Mouse (Mus musculus) kidney, embryonic 16.5 days (tissue): ENCODE data around the gene Skil. TPM values are rescaled to one million over a fixed set of nuclear protein-coding genes. Genes with fewer than 3 reads are reported as not detected.

Source experiments
- ATAC-seq: fragments of 200-750 bp; cut with Nextera tagmentation; 2 replicates; pipeline ENCODE4 v1.8.0; 2017; ENCODE audit warnings: moderate TSS enrichment; ENCODE audit not compliant: low FRiP score, low TSS enrichment
- H3K27ac ChIP-seq: fragments of 300-500 bp; sonication (generic); 2 replicates; pipeline ENCODE4 v1.5.1; 2014; ENCODE audit warnings: low read length
- H3K27me3 ChIP-seq: fragments of 300-500 bp; sonication (generic); 2 replicates; pipeline ENCODE4 v1.6.1; 2014; ENCODE audit warnings: low read length, control low read depth, mixed read lengths; ENCODE audit not compliant: insufficient read depth
- H3K36me3 ChIP-seq: fragments of 300-500 bp; sonication (generic); 2 replicates; pipeline ENCODE4 v1.6.1; 2014; ENCODE audit warnings: low read length, control low read depth, mixed read lengths; ENCODE audit not compliant: insufficient read depth
- H3K4me1 ChIP-seq: fragments of 300-500 bp; sonication (generic); 2 replicates; pipeline ENCODE4 v1.6.1; 2014; ENCODE audit warnings: low read length, control low read depth, mixed read lengths; ENCODE audit not compliant: insufficient read depth
- H3K4me2 ChIP-seq: fragments of 300-500 bp; sonication (generic); replicated peaks from 2 replicates; pipeline ENCODE4 v1.6.1; 2014; ENCODE audit warnings: low read depth, low read length
- H3K4me3 ChIP-seq: fragments of 300-500 bp; sonication (generic); 2 replicates; pipeline ENCODE4 v1.5.1; 2014; ENCODE audit warnings: mild to moderate bottlenecking, low read length
- H3K9ac ChIP-seq: fragments of 300-500 bp; sonication (generic); replicated peaks from 2 replicates; pipeline ENCODE4 v1.6.1; 2014; ENCODE audit warnings: low read length
- H3K9me3 ChIP-seq: fragments of 300-500 bp; sonication (generic); 2 replicates; pipeline ENCODE4 v1.6.1; 2016; ENCODE audit warnings: low read length, control low read depth
- WGBS: fragments of 180-500 bp; shearing (Covaris S2); extraction: QIAGEN DNeasy Blood & Tissue Kit; methylation state at CpG from one replicate; pipeline ENCODE4 v1.1.7; 2014; 5-methylcytosine and 5-hydroxymethylcytosine counted together
- polyA plus RNA-seq: library from polyadenylated mRNA; unstranded; fragments of >200 nt; fragmentation: Nextera tagmentation; extraction: Ambion mirVana; gene quantifications from 2 replicates; pipeline ENCODE4 v1.2.1, GENCODE M21; 2015

Skil gene
- polyA plus RNA-seq, 1 experiment from 2014 or later, result 18.5 TPM

- H3K9ac ChIP-seq, result no peak overlapping the region
- H3K4me1 ChIP-seq, result no peaks in the 10 kb centered on the region
- no peaks in the 10 kb centered on the region for H3K9me3 ChIP-seq
- H3K4me3 ChIP-seq, result no peak overlapping the region
- no peak for ATAC-seq
- no peak overlapping the region for H3K4me2 ChIP-seq
- no peaks in the 10 kb centered on the region for H3K27me3 ChIP-seq
- WGBS, result 86% methylated on average over 8 of the region's 8 CpGs
- H3K27ac ChIP-seq, result 0 out of 2 replicates have a peak overlapping the region, but pooled peaks have one; percentile 2
- H3K36me3 ChIP-seq, result no peaks in the 10 kb centered on the region
These were observed 34.1 kb upstream of the Skil start for GRCm38 (mm10) chr3:31060745-31061102.

- H3K4me3 ChIP-seq, result no peak overlapping the region
- H3K27me3 ChIP-seq, result no peaks in the 10 kb centered on the region
- peak overlapping the region; percentile 2; the same call in 1 of the 2 replicates for H3K27ac ChIP-seq
- no peaks in the 10 kb centered on the region for H3K9me3 ChIP-seq
- no peaks in the 10 kb centered on the region for H3K36me3 ChIP-seq
- 55% methylated on average over 20 of the region's 20 CpGs for WGBS
- H3K4me1 ChIP-seq, result no peaks in the 10 kb centered on the region
- no peak overlapping the region for H3K9ac ChIP-seq
- no peak for ATAC-seq
- 0 out of 2 replicates have a peak overlapping the region, but pooled peaks have one; percentile 7 for H3K4me2 ChIP-seq
These were observed 33.6 kb upstream of the Skil start for GRCm38 (mm10) chr3:31061103-31061785.

DNA sequence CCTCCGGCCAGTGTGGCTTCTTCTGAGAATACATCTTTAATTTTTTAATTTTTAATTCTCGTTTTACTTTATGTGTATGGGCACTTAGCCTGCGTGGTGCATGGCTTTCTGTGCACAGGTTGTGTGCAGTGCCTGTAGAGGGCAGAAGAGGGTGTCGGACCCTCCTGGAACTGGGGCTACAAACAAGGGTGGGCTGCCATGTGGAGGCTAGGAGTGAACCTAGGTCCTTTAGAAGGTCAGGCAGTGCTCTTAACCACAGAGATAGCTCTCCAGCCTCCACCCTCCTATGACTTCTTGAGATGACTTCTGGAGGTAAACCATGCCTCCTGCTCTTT lies 33.1 kb upstream of the Skil start:
- WGBS, result 70% methylated on average over 4 of the region's 4 CpGs
- Histone ChIP-seq H3K36me3 (no peaks in the 10 kb centered on the region), H3K27ac (no peak overlapping the region), H3K4me2 (0 out of 2 replicates have a peak overlapping the region, but pooled peaks have one; percentile 7), H3K4me3 (no peak overlapping the region), H3K4me1 (no peaks in the 10 kb centered on the region), H3K9me3 (no peaks in the 10 kb centered on the region), H3K9ac (no peak overlapping the region), H3K27me3 (no peaks in the 10 kb centered on the region)
- ATAC-seq, result no peak

GRCm38 (mm10) chr3:31062325-31062724 lies 32.5 kb upstream of the Skil start:
- Histone ChIP-seq H3K27me3 (no peaks in the 10 kb centered on the region), H3K9ac (no peak overlapping the region), H3K4me2 (no peak overlapping the region), H3K4me3 (no peak overlapping the region), H3K9me3 (no peaks in the 10 kb centered on the region), H3K4me1 (no peaks in the 10 kb centered on the region), H3K36me3 (no peaks in the 10 kb centered on the region), H3K27ac (no peak overlapping the region)
- 87% methylated on average over 7 of the region's 7 CpGs for WGBS
- no peak for ATAC-seq

DNA sequence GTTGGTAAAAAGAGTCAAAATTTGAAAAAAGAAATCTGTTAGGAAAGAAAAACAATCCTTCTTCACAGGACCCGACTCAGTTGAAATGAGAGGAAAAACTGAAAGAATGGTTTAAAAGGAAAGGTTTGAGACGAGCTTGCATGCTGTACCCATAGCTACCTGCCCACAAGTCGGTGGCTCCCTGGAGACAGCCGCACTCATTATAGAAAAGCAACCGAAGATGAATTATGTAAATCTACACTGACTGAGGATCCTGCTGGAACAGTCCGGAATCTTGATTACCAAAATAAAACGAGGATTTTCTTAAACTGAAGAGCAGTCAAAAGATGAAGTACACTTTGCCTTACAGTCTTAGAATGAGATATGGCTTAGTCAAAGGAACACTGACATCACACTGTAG lies 26.4 kb upstream of the Skil start:
- Histone ChIP-seq H3K9ac (no peak overlapping the region), H3K4me3 (no peak overlapping the region), H3K4me2 (no peak overlapping the region), H3K9me3 (no peaks in the 10 kb centered on the region), H3K27ac (no peak overlapping the region), H3K4me1 (no peaks in the 10 kb centered on the region), H3K27me3 (no peaks in the 10 kb centered on the region), H3K36me3 (no peaks in the 10 kb centered on the region)
- 83% methylated on average over 7 of the region's 7 CpGs for WGBS
- ATAC-seq, result no peak

GRCm38 (mm10) chr3:31071804-31072203 lies 23.1 kb upstream of the Skil start:
- Histone ChIP-seq H3K9ac (no peak overlapping the region), H3K36me3 (no peaks in the 10 kb centered on the region), H3K9me3 (no peaks in the 10 kb centered on the region), H3K4me3 (no peak overlapping the region), H3K27ac (no peak overlapping the region), H3K4me1 (peaks cover 7% of the 10 kb centered on the region; the same call in 1 of the 2 replicates), H3K4me2 (no peak overlapping the region), H3K27me3 (no peaks in the 10 kb centered on the region)
- WGBS, result 89% methylated on average over 14 of the region's 14 CpGs
- ATAC-seq, result no peak

DNA sequence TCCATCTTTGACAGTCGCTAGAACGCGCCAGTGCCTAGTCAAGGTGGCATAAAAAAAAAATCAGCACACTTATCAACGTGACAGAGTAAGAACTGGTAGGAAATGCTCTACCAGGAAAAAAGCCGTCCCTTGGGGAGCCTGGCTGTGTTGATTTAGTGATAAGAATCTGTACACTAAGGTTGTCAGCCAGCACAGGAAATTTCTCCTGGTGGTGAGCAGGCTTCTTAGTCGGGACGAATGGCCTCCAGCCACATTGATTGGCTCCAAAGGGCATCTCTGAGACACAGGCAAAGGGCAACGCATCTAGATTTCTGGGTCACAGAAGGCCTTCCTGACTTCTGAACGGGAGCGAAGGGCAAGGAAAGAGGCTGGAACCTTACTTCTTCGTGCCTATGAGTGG lies 19.1 kb upstream of the Skil start:
- no peaks in the 10 kb centered on the region for H3K36me3 ChIP-seq
- no peak overlapping the region for H3K4me2 ChIP-seq
- ATAC-seq, result no peak
- H3K9ac ChIP-seq, result no peak overlapping the region
- 40% methylated on average over 11 of the region's 11 CpGs for WGBS
- H3K4me1 ChIP-seq, result peaks cover 7% of the 10 kb centered on the region; the same call in 1 of the 2 replicates
- no peak overlapping the region for H3K4me3 ChIP-seq
- no peaks in the 10 kb centered on the region for H3K27me3 ChIP-seq
- H3K27ac ChIP-seq, result no peak overlapping the region
- no peaks in the 10 kb centered on the region for H3K9me3 ChIP-seq

DNA sequence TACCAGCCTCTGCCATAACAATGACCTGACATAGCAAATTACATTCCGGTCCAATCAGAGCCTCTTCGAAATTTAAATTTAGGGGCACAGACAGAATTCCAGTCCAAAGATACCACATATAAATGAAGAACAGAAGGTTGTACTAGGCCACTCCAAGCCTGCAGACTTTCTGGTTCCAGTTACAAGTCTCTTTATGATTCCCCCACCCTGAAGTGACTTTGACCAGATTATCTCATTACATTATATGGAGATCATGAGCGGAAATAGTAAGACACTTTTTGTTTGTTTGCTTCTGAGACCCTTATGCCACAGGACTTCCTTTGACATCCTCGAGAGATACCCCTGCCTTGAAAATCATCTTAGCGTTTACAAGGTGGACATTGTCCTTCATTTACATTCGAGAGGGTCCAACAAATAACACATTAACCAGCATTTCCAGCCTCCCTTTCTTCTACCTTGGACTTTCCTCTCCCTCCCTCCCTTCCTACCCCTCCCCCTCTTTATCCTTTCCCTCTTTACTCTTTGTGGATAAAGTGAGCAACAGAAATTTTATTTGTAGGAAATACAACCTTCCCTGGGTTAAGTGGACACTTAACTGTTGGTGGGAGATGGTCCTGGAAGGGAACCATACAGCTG lies 17.7 kb upstream of the Skil start:
- H3K4me1 ChIP-seq, result peaks cover 7% of the 10 kb centered on the region; the same call in 1 of the 2 replicates
- no peak overlapping the region for H3K9ac ChIP-seq
- H3K27me3 ChIP-seq, result no peaks in the 10 kb centered on the region
- no peaks in the 10 kb centered on the region for H3K9me3 ChIP-seq
- no peak overlapping the region for H3K4me2 ChIP-seq
- no peaks in the 10 kb centered on the region for H3K36me3 ChIP-seq
- no peak overlapping the region for H3K4me3 ChIP-seq
- WGBS, result 82% methylated on average over 6 of the region's 6 CpGs
- ATAC-seq, result peak; percentile 43; the same call in 1 of the 2 replicates
- peak overlapping the region; percentile 75 for H3K27ac ChIP-seq

GRCm38 (mm10) chr3:31079450-31079849 lies 15.4 kb upstream of the Skil start:
- peaks cover 19% of the 10 kb centered on the region for H3K4me1 ChIP-seq
- H3K9me3 ChIP-seq, result no peaks in the 10 kb centered on the region
- no peak overlapping the region for H3K4me2 ChIP-seq
- H3K36me3 ChIP-seq, result no peaks in the 10 kb centered on the region
- 57% methylated on average over 10 of the region's 10 CpGs for WGBS
- H3K4me3 ChIP-seq, result no peak overlapping the region
- H3K27ac ChIP-seq, result no peak overlapping the region
- H3K27me3 ChIP-seq, result no peaks in the 10 kb centered on the region
- H3K9ac ChIP-seq, result no peak overlapping the region
- ATAC-seq, result no peak

DNA sequence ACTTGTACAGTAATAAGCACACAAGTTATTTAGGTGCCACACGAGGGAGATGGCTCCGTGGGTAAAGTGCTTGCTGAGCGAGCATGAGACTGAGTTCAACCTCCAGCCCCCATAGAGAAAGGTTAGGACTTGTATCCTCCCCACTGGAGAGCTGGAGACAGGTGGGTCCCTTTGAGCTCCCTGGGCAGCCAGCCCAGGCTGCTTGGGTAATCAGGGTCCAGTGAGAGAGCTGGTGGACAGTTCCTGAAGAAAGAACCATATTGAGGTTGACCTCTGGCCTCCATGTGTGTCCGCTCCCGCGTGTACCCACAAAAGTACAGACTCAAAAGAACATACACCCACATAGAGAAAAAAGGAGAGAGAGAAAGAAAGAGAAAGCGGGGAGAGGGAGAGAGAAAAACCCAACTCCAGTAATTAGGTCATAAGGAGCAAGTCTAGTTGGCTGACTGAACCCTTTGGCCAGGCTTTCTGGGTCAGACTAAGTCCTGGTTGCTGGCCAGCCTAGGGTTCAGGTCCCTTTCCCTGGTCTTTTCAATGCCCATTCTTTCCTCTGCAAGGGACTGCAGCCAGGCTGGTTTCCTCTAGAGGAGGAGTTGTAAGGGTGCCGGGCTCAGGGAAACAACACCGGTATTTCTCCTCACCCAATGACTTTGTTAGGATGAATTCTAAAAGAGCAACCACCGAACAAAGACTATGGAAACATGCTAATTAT lies 13.9 kb upstream of the Skil start:
- Histone ChIP-seq H3K27ac (no peak overlapping the region), H3K4me3 (no peak overlapping the region), H3K4me1 (peaks cover 17% of the 10 kb centered on the region), H3K27me3 (no peaks in the 10 kb centered on the region), H3K36me3 (no peaks in the 10 kb centered on the region), H3K9me3 (no peaks in the 10 kb centered on the region), H3K9ac (no peak overlapping the region), H3K4me2 (no peak overlapping the region)
- WGBS, result 85% methylated on average over 10 of the region's 10 CpGs
- no peak for ATAC-seq
